ENCODE assay signal across 10 mouse cellular contexts in the genomic region with DNA sequence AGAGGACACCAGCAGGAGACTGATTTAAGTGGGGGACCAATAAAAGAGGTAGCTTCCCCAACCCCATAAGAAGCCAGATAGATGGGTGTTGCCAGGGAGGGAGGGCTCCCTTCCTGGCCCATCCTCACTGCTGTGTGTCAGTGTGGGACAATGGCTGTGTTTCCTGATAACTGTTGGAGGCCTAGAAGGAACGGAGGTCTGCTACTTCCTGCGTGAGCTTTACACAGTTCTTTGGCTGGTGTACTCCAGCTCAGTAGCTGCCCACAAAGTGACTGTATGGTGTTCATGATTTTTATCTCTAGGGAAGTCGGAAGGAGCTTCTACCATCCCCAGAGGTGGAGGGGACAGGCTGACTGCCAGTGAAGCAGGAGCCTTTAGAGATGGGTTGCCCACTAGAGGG. TPM values are rescaled to one million over a fixed set of nuclear protein-coding genes. Genes with fewer than 3 reads are reported as not detected.
DNase-seq lines count a peak whose midpoint lies in the region; ATAC-seq and TF ChIP-seq lines count a peak whose summit lies in the region.
"Had no signal": no experiment of that assay in that cellular context is flagged by ENCODE, and none has a peak within 500 bp of the region (broad histone marks: within the 10 kb centered on the region; RNA-seq: fewer than 3 reads in every experiment).

No protein-coding gene starts in this region.

- no peak; a peak in 1 of 4 replicates for TF ChIP-seq EP300 in MEL (IDR thresholded peaks at IDR 0.05; ENCODE audit: low read depth in 1 of 2, low read length in 2 of 2)

- H3K9me3 ChIP-seq in hindbrain, embryonic 10.5 days, result no peaks in the 10 kb centered on the region
- no peaks in the 10 kb centered on the region for H3K9me3 ChIP-seq in hindbrain, embryonic 11.5 days (ENCODE audit: control insufficient read depth, low read length)
- H3K9me3 ChIP-seq in E14TG2a.4 (ENCODE audit: low read length), result no peaks in the 10 kb centered on the region
- H3K9me3 ChIP-seq in MEL (replicated peaks; ENCODE audit: insufficient read depth, low read length), result no peaks in the 10 kb centered on the region
- no peaks in the 10 kb centered on the region for H3K9me3 ChIP-seq in liver, embryonic 12.5 days (replicated peaks)

- TF ChIP-seq POLR2A in MEL (IDR thresholded peaks at IDR 0.05; ENCODE audit: control insufficient read depth in 1 of 2, insufficient read depth in 1 of 2, low read depth in 1 of 2, low read length in 2 of 2, poor library complexity in 1 of 2), result 0 out of 4 replicates have a peak, but pooled peaks of 1 of the 2 experiments have one; percentile 29

- no peak for ATAC-seq in hindbrain, embryonic 11.5 days (ENCODE audit: low FRiP score)
- peak; percentile 28; the same call in 1 of the 2 replicates for ATAC-seq in liver, embryonic 12.5 days

- no peak for TF ChIP-seq RAD21 in MEL (IDR thresholded peaks at IDR 0.05; ENCODE audit: low read depth, low read length)

- no peaks in the 10 kb centered on the region for H3K36me3 ChIP-seq in hindbrain, embryonic 10.5 days
- H3K36me3 ChIP-seq in hindbrain, embryonic 11.5 days (ENCODE audit: control insufficient read depth, insufficient read depth, low read length), result no peaks in the 10 kb centered on the region
- H3K36me3 ChIP-seq in E14TG2a.4 (ENCODE audit: insufficient read depth, low read length), result no peaks in the 10 kb centered on the region
- peaks cover 0 to 32% of the 10 kb centered on the region in 2 experiments; a peak in 2 of 4 replicates for H3K36me3 ChIP-seq in MEL (ENCODE audit: control insufficient read depth in 1 of 2, insufficient read depth in 2 of 2, low read length in 2 of 2)
- H3K36me3 ChIP-seq in liver, embryonic 12.5 days, result no peaks in the 10 kb centered on the region

- H3K4me2 ChIP-seq in hindbrain, embryonic 11.5 days (replicated peaks; ENCODE audit: low read depth, low read length), result no peak overlapping the region
- no peak overlapping the region for H3K4me2 ChIP-seq in liver, embryonic 12.5 days
- H3K4me2 ChIP-seq: hindbrain, embryonic 14.5 days had no signal

- TF ChIP-seq CTCF in E14TG2a.4 (conservative IDR thresholded peaks at IDR 0.05; ENCODE audit: low read length) (no peak), MEL (IDR thresholded peaks at IDR 0.05 in 2 of 3, conservative IDR thresholded peaks at IDR 0.05 in 1 of 3; ENCODE audit: control insufficient read depth in 1 of 3, insufficient read depth in 1 of 3, low read depth in 2 of 3, low read length in 3 of 3, poor library complexity in 1 of 3, severe bottlenecking in 1 of 3) (no peak)

- H3K4me1 ChIP-seq in hindbrain, embryonic 10.5 days (replicated peaks), result peaks cover 71% of the 10 kb centered on the region
- H3K4me1 ChIP-seq in hindbrain, embryonic 11.5 days (replicated peaks; ENCODE audit: control insufficient read depth, insufficient read depth, low read length), result no peaks in the 10 kb centered on the region
- H3K4me1 ChIP-seq in E14TG2a.4 (replicated peaks; ENCODE audit: low read depth, low read length) (peaks cover 83% of the 10 kb centered on the region), MEL (ENCODE audit: control insufficient read depth in 1 of 2, insufficient read depth in 2 of 2, low read length in 2 of 2) (peaks cover 17 to 28% of the 10 kb centered on the region in 2 experiments)
- peaks cover 54% of the 10 kb centered on the region for H3K4me1 ChIP-seq in liver, embryonic 12.5 days

- WGBS in hindbrain, embryonic 10.5 days, result 22% methylated on average over 3 of the region's 3 CpGs
- whole genome bisulfite sequencing in hindbrain, embryonic 11.5 days, result 24% methylated on average over 3 of the region's 3 CpGs
- 12% methylated on average over 3 of the region's 3 CpGs for WGBS in liver, embryonic 12.5 days (ENCODE audit: insufficient replicate concordance)

- peaks cover 5% of the 10 kb centered on the region; the same call in 1 of the 2 replicates for H3K79me2 ChIP-seq in MEL (ENCODE audit: control insufficient read depth, insufficient read depth, low read length, poor library complexity)

- no peak overlapping the region for H3K9ac ChIP-seq in hindbrain, embryonic 11.5 days (ENCODE audit: low read depth, low read length)
- peak overlapping the region; percentile 30 for H3K9ac ChIP-seq in MEL (ENCODE audit: control insufficient read depth, low read depth, low read length, poor library complexity, severe bottlenecking)
- H3K9ac ChIP-seq in liver, embryonic 12.5 days, result 0 out of 2 replicates have a peak overlapping the region, but pooled peaks have one; percentile 1
- H3K9ac ChIP-seq: hindbrain, embryonic 14.5 days had no signal

- H3K4me3 ChIP-seq in hindbrain, embryonic 10.5 days, result no peak overlapping the region
- no peak overlapping the region for H3K4me3 ChIP-seq in hindbrain, embryonic 11.5 days (ENCODE audit: low read depth, low read length)
- H3K4me3 ChIP-seq in E14TG2a.4 (replicated peaks; ENCODE audit: low read length) (peak overlapping the region; percentile 37; the same call in 1 of the 2 replicates), MEL (ENCODE audit: control insufficient read depth in 1 of 2, insufficient read depth in 1 of 2, low read depth in 2 of 2, low read length in 2 of 2) (no peak overlapping the region)
- no peak overlapping the region for H3K4me3 ChIP-seq in liver, embryonic 12.5 days

- H3K27ac ChIP-seq in hindbrain, embryonic 10.5 days, result peak overlapping the region; percentile 71
- H3K27ac ChIP-seq in hindbrain, embryonic 11.5 days (ENCODE audit: low read depth, low read length), result no peak overlapping the region
- peak overlapping the region; percentile 62 for H3K27ac ChIP-seq in MEL (ENCODE audit: control insufficient read depth, low read depth, low read length)
- peak overlapping the region; percentile 8; the same call in 1 of the 2 replicates for H3K27ac ChIP-seq in liver, embryonic 12.5 days
- H3K27ac ChIP-seq: hindbrain, embryonic 14.5 days had no signal

- no peaks in the 10 kb centered on the region for H3K27me3 ChIP-seq in hindbrain, embryonic 10.5 days (ENCODE audit: insufficient read depth, poor library complexity, severe bottlenecking)
- H3K27me3 ChIP-seq in hindbrain, embryonic 11.5 days (ENCODE audit: control insufficient read depth, insufficient read depth, low read length), result no peaks in the 10 kb centered on the region
- H3K27me3 ChIP-seq in E14TG2a.4 (ENCODE audit: insufficient read depth, low read length) (no peaks in the 10 kb centered on the region), MEL (ENCODE audit: control insufficient read depth in 1 of 2, insufficient read depth in 2 of 2, low read length in 2 of 2) (no peaks in the 10 kb centered on the region)
- peaks cover 11% of the 10 kb centered on the region; the same call in 1 of the 2 replicates for H3K27me3 ChIP-seq in liver, embryonic 12.5 days (replicated peaks)

- no peak for DNase-seq in hindbrain, embryonic 10.5 days (ENCODE audit: low spot score)
- DNase-seq in hindbrain, embryonic 11.5 days (ENCODE audit: low spot score), result no peak
- DNase-seq in MEL (ENCODE audit: low read depth, low spot score), result peak; percentile 82
- no peak for DNase-seq in testis, postnatal 14 days (ENCODE audit: low spot score)
- DNase-seq in spleen, adult 18-20 months, result no peak
- DNase-seq: kidney, postnatal 14 days; thymus, postnatal 4 days had no signal

TF ChIP-seq in MEL, 35 proteins besides CTCF, POLR2A, EP300 and RAD21:
- TF ChIP-seq USF2 (IDR thresholded peaks at IDR 0.05; ENCODE audit: borderline replicate concordance in 1 of 2, insufficient read depth in 1 of 2, low read depth in 1 of 2, low read length in 2 of 2) (no peak), GATA1 (IDR thresholded peaks at IDR 0.05; ENCODE audit: low read depth, low read length) (peak; percentile 43; the same call in 1 of the 2 replicates), MEF2A (IDR thresholded peaks at IDR 0.05; ENCODE audit: extremely low read depth, insufficient replicate concordance, low read depth, low read length, poor library complexity, severe bottlenecking) (no peak), NELFE (IDR thresholded peaks at IDR 0.05; ENCODE audit: low read depth, low read length) (no peak), MAFK (IDR thresholded peaks at IDR 0.05; ENCODE audit: borderline replicate concordance, low read depth, low read length) (no peak), NRF1 (IDR thresholded peaks at IDR 0.05; ENCODE audit: insufficient read depth, low read depth, low read length, poor library complexity, severe bottlenecking) (no peak), CHD1 (IDR thresholded peaks at IDR 0.05; ENCODE audit: low read depth, low read length) (no peak), TBP (IDR thresholded peaks at IDR 0.05; ENCODE audit: low read depth, low read length) (peak; percentile 75), ZMIZ1 (IDR thresholded peaks at IDR 0.05; ENCODE audit: low read depth, low read length) (no peak), ZNF384 (IDR thresholded peaks at IDR 0.05; ENCODE audit: low read depth, low read length) (no peak), USF1 (IDR thresholded peaks at IDR 0.05; ENCODE audit: low read depth, low read length) (no peak), MYB (IDR thresholded peaks at IDR 0.05; ENCODE audit: low read depth, low read length) (no peak), MAZ (IDR thresholded peaks at IDR 0.05; ENCODE audit: low read depth, low read length) (no peak), TAL1 (IDR thresholded peaks at IDR 0.05; ENCODE audit: low read length) (peak; percentile 18; the same call in 1 of the 2 replicates), POLR2AphosphoS5 (IDR thresholded peaks at IDR 0.05; ENCODE audit: borderline replicate concordance, low read depth, low read length) (no peak)

RNA-seq across cellular contexts. Expression of gene Nedd4, which starts 5.2 kb away (rescaled TPM):
- polyA plus RNA-seq in hindbrain, embryonic 10.5 days (2016; fragmentation: Nextera tagmentation; extraction: Ambion mirVana), result 556 and 636 TPM in 2 replicates
- 708 and 779 TPM in 2 replicates for polyA plus RNA-seq in hindbrain, embryonic 11.5 days (2014; fragmentation: Nextera tagmentation; extraction: Ambion mirVana)
- total RNA-seq in MEL (2012; rRNA removed), result 167 and 175 TPM in 2 replicates
- 100 to 1,000 TPM; 216 to 583 TPM for polyA plus RNA-seq in MEL (2012; ENCODE audit: insufficient read depth in 1 of 2, insufficient read length in 2 of 2, low read depth in 1 of 2, low replicate concordance in 2 of 2, missing spikeins in 1 of 2)
- polyA plus RNA-seq in liver, embryonic 12.5 days (2016; fragmentation: Nextera tagmentation; extraction: Ambion mirVana), result 173 and 176 TPM in 2 replicates
